Mouse (Mus musculus) adrenal gland, adult 2 months (tissue): ENCODE results near the gene Lman2. TPM values are rescaled to one million over a fixed set of nuclear protein-coding genes. Genes with fewer than 3 reads are reported as not detected.

Experiments
- DNase-seq: peaks from one replicate; pipeline ENCODE4 v3.0.0; 2021
- polyA plus RNA-seq: library from polyadenylated mRNA; depleted of rRNA; stranded (reverse); fragments of >200 nt; gene quantifications from 2 replicates; pipeline ENCODE4 v1.2.3, GENCODE M21; 2012; rRNA removed
- total RNA-seq, 2 experiments: library from RNA; stranded (reverse); gene quantifications; 2 replicates each; pipeline ENCODE4 v1.2.3; 2021

Gene Lman2
- total and polyA plus RNA-seq, 3 experiments: 111 to 119 (median 113) TPM

- DNase-seq: no peak
These were observed 35.4 kb downstream of the Lman2 start for GRCm38 (mm10) chr13:55327169-55327568.

- no peak for DNase-seq
These were observed 37.0 kb downstream of the Lman2 start for GRCm38 (mm10) chr13:55325596-55325995.

DNA sequence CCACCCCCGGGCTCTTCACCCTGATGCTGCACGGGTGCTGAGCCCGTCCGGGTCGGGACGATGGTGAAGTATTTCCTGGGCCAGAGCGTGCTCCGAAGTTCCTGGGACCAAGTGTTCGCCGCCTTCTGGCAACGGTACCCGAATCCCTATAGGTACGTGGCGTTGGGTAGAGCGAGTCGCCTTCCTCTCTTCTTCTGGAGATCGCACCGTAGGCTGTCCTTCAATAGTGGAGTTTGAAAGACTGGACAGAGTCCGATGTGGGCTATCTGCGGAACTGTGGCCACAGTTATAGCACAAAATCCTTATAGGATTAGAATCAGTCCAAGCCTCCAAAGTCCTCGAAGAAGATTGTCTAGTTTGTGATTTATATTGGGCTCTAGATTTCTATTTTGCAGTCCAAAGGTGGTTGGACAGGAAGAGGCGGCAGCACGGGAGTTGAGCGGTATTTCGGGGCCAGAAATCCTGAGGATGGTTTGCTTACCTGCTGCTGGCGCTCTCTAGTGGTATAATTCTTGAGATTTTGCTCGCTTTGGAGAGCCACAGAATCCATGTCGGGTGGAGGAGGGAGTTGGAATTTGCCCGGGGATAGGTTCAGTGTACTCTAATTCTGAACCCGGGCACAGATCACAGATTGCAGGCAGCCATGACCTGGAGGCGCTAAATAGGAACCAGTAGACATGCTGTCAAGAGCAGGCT is 40.3 kb downstream of the Lman2 start:
- DNase-seq: peak; percentile 54

GRCm38 (mm10) chr13:55321434-55322129 is 41.0 kb downstream of the Lman2 start, which contains the start of gene Rab24:
TSS of gene Rab24 (minus strand) at chr13:55321946.
- DNase-seq: peak; percentile 92

GRCm38 (mm10) chr13:55319931-55320533 is 42.6 kb downstream of the Lman2 start, which contains the start of gene Prelid1:
TSS of gene Prelid1 (plus strand) at chr13:55320500.
- no peak for DNase-seq

DNA sequence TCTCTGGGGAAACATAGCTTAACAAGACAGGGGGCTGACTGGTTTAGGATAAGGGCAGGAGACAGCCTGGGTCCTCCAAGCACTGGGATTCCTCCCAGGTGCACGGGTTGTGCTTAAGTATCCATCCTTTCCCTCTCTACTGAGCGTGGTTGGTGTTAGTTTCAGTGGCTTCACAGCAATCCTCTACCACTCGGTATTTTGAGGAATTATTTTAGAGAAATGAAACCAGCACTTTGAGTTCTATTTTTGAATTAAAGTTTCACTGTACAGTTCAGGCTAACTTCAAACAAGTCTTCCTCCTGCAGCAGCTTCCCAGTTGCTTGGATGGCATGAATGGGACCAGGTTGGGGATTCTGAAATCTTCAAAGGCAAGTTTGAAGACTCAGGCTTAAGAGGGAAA is 44.2 kb downstream of the Lman2 start:
- DNase-seq: no peak

DNA sequence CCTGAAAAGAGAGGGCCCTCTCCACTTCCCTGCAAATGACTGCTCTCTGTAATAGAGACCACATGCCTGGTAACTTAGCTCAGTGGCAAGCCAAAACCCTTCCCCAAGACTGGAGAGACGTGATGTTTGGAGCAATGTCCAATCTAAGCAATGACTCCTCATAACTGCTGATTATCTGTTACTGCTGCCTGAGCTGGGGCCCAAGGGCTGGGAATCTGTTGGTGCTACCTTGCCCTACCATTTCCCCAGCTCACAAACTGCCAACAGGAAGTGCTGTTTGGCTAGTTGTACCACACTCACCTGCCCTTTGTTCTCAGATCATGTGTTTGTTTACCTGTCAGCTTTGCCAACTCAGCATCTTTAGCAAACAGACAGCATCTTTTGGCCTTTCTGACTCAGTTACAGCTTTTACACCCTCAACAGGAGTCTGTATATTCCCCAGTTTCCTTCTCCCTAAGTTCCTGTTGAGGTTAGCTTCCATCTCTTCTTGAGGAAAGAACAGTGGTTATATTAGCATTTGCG is 47.6 kb downstream of the Lman2 start:
- DNase-seq: no peak

DNA sequence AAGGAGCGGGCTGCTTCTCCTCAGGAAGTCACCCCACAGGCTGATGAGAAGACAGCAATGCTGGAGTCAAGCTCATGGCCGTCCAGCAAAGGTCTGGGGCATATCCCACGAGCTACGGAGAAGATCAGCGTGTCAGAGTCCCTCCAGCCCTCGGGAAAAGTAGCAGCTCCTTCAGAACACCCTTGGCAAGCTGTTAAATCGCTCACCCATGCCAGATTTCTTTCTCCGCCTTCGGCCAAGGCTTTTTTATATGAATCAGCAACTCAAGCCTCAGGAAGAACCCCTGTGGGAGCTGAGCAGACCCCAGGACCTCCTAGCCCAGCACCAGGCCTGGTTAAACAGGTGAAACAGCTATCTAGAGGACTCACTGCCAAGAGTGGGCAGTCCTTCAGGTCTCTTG is 49.5 kb downstream of the Lman2 start:
- DNase-seq: no peak

DNA sequence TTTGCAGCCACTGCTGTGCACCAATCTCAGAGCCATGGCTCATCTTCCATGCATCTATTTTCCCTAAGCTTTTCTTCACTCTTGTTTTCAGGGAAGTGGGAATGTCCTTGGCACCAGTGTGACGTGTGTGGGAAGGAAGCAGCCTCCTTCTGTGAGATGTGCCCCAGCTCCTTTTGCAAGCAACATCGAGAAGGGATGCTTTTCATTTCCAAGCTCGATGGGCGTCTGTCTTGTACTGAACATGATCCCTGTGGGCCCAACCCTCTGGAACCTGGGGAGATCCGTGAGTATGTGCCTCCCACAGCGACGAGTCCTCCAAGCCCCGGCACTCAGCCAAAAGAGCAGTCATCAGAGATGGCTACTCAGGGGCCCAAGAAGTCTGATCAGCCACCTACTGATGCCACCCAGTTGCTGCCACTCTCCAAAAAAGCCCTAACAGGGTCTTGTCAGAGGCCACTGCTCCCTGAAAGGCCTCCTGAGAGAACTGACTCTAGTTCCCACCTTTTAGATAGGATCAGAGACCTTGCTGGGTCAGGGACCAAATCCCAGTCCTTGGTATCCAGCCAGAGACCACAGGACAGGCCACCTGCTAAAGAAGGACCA is 50.5 kb downstream of the Lman2 start:
- DNase-seq: no peak

DNA sequence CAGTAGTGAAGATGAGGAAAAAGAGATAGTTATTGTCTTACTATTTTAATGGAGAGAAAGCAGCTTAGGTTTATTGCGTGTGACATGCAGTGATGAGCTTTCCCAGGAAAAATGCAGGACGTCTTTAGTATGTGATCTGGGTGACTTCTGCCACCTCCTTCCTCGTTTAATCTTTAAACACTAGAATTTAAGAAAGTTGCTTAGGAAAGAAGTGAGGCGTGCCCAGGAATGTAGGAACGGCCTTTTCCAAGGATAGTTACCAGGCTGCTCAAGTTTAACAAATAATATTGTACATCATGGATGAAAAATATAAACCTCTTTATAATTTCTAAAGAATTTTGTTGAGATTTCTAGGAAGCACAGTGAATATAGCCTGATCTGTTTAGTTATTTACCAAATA is 61.7 kb downstream of the Lman2 start:
- DNase-seq: no peak

- no peak for DNase-seq
These were observed 65.8 kb downstream of the Lman2 start for GRCm38 (mm10) chr13:55296760-55297159.

Other genes with a start within 250 kb of the Lman2 start
- gene Gm17617, start 229.2 kb downstream of the Lman2 start, total RNA-seq: not detected
- gene Gm17617, start 229.2 kb downstream of the Lman2 start, polyA plus RNA-seq: not detected in 2 replicates
- 10 to 100 TPM; 29.4 to 41.2 TPM for gene Fgfr4, start 210.1 kb downstream of the Lman2 start, total RNA-seq
- 46.5 and 82.7 TPM in 2 replicates for gene Fgfr4, start 210.1 kb downstream of the Lman2 start, polyA plus RNA-seq
- gene Nsd1, start 153.0 kb downstream of the Lman2 start, total RNA-seq: 10 to 100 TPM; 76.6 to 96.6 TPM
- gene Nsd1, start 153.0 kb downstream of the Lman2 start, polyA plus RNA-seq: 10.6 and 13.9 TPM in 2 replicates
- gene Prelid1, start 42.3 kb downstream of the Lman2 start, total RNA-seq: 100 to 1,000 TPM; 160 to 164 TPM
- gene Prelid1, start 42.3 kb downstream of the Lman2 start, polyA plus RNA-seq: 279 and 328 TPM in 2 replicates
- 10 to 100 TPM; 39.3 to 70.0 TPM for gene Rab24, start 40.8 kb downstream of the Lman2 start, total RNA-seq
- gene Rab24, start 40.8 kb downstream of the Lman2 start, polyA plus RNA-seq: 91.7 and 105 TPM in 2 replicates
- gene Mxd3, start 33.0 kb downstream of the Lman2 start, total RNA-seq: 1 to 10 TPM; 1.2 to 1.7 TPM
- 5.5 and 6.4 TPM in 2 replicates for gene Mxd3, start 33.0 kb downstream of the Lman2 start, polyA plus RNA-seq
- gene Rgs14, start 6.9 kb upstream of the Lman2 start, total RNA-seq: under 1 TPM; 0.55 to 0.86 TPM
- 1.3 and 1.7 TPM in 2 replicates for gene Rgs14, start 6.9 kb upstream of the Lman2 start, polyA plus RNA-seq
- 1 to 10 TPM in 1 of 2 experiments, not detected in 1; 1.3 TPM for gene Slc34a1, start 35.4 kb upstream of the Lman2 start, total RNA-seq
- 0.29 TPM in 1 of 2 replicates, not detected in the other for gene Slc34a1, start 35.4 kb upstream of the Lman2 start, polyA plus RNA-seq
- not detected for gene Pfn3, start 52.4 kb upstream of the Lman2 start, total RNA-seq
- not detected in 2 replicates for gene Pfn3, start 52.4 kb upstream of the Lman2 start, polyA plus RNA-seq
- gene F12, start 64.0 kb upstream of the Lman2 start, total RNA-seq: 1 to 10 TPM in 1 of 2 experiments, not detected in 1; 1.5 TPM
- gene F12, start 64.0 kb upstream of the Lman2 start, polyA plus RNA-seq: 0.10 and 0.34 TPM in 2 replicates
- 10 to 100 TPM; 28.4 to 36.5 TPM for gene Grk6, start 82.3 kb upstream of the Lman2 start, total RNA-seq
- gene Grk6, start 82.3 kb upstream of the Lman2 start, polyA plus RNA-seq: 48.5 and 70.5 TPM in 2 replicates
- 1 to 10 TPM; 1.5 to 4.1 TPM for gene Prr7, start 101.5 kb upstream of the Lman2 start, total RNA-seq
- gene Prr7, start 101.5 kb upstream of the Lman2 start, polyA plus RNA-seq: 59.0 and 66.3 TPM in 2 replicates
- 10 to 100 TPM; 12.6 to 25.9 TPM for gene Dbn1, start 125.3 kb upstream of the Lman2 start, total RNA-seq
- 41.5 and 44.1 TPM in 2 replicates for gene Dbn1, start 125.3 kb upstream of the Lman2 start, polyA plus RNA-seq
- gene Pdlim7, start 150.9 kb upstream of the Lman2 start, total RNA-seq: 10 to 100 TPM; 15.2 to 19.5 TPM
- gene Pdlim7, start 150.9 kb upstream of the Lman2 start, polyA plus RNA-seq: 45.2 and 52.4 TPM in 2 replicates
- 1 to 10 TPM; 3.8 to 4.9 TPM for gene Dok3, start 166.5 kb upstream of the Lman2 start, total RNA-seq
- 11.8 and 13.9 TPM in 2 replicates for gene Dok3, start 166.5 kb upstream of the Lman2 start, polyA plus RNA-seq
- gene Ddx41, start 173.9 kb upstream of the Lman2 start, total RNA-seq: 10 to 100 TPM; 44.6 to 53.4 TPM
- gene Ddx41, start 173.9 kb upstream of the Lman2 start, polyA plus RNA-seq: 56.6 and 57.3 TPM in 2 replicates
- gene Fam193b, start 208.3 kb upstream of the Lman2 start, total RNA-seq: 10 to 100 TPM; 32.0 to 41.2 TPM
- gene Fam193b, start 208.3 kb upstream of the Lman2 start, polyA plus RNA-seq: 99.6 and 110 TPM in 2 replicates
- 100 to 1,000 TPM; 127 to 184 TPM for gene Tmed9, start 210.9 kb upstream of the Lman2 start, total RNA-seq
- 54.9 and 71.9 TPM in 2 replicates for gene Tmed9, start 210.9 kb upstream of the Lman2 start, polyA plus RNA-seq
- gene B4galt7, start 237.1 kb upstream of the Lman2 start, total RNA-seq: 10 to 100 TPM; 13.0 to 13.7 TPM
- 20.9 and 22.7 TPM in 2 replicates for gene B4galt7, start 237.1 kb upstream of the Lman2 start, polyA plus RNA-seq